Mouse (Mus musculus) heart, adult 11 months (tissue): Measurements from ENCODE around the gene Cct3.
"Not testable (repeated sequence)": the region's sequence is repeated elsewhere in the genome, so short reads cannot be mapped to it uniquely, and the experiment has no call there.

ENCODE experiments used
- DNase-seq: peaks from one replicate; pipeline ENCODE4 v3.0.0; 2022

The Cct3 gene

GRCm38 (mm10) chr3:88363700-88364099, 66.8 kb downstream of the Cct3 start:
- DNase-seq = peak; percentile 95

- peak; percentile 97 for DNase-seq
Measured at GRCm38 (mm10) chr3:88364337-88364736, 67.4 kb downstream of the Cct3 start, which contains the start of gene Paqr6. TSS of gene Paqr6 (plus strand) at chr3:88364584.

- no peak for DNase-seq
Measured at GRCm38 (mm10) chr3:88365705-88366361, 68.9 kb downstream of the Cct3 start.

GRCm38 (mm10) chr3:88366830-88367428, 70.0 kb downstream of the Cct3 start:
- DNase-seq = peak; percentile 92

- not testable (repeated sequence) for DNase-seq
Measured at GRCm38 (mm10) chr3:88367517-88367916, 70.6 kb downstream of the Cct3 start.

- DNase-seq = not testable (repeated sequence)
Measured at GRCm38 (mm10) chr3:88368511-88368910, 71.6 kb downstream of the Cct3 start.
